8 mouse cellular contexts compared by ENCODE assay signal in the genomic region with DNA sequence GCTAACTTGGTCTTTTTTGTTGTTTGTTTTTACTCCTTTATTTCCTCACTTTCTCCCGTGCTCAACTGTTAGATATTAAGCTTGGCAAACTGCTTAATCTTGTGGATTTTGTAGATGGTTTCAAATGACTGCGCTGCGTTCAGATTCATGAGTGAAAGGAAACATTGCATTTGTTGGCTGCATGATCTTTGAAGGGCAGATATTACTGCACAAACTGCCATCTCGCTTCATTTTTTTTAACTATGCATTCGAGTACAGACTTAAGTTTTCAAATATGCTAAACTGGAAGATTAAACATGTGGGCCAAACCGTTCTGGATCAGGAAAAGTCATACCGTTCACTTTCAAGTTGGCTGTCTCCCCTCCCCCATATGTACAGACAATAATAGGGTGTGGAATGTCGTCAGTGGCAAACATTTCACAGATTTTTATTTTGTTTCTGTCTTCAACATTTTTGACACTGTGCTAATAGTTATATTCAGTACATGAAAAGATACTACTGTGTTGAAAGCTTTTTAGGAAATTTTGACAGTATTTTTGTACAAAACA. TPM values are rescaled to one million over a fixed set of nuclear protein-coding genes. Genes with fewer than 3 reads are reported as not detected.
A peak's percentile ranks its signal among the peaks of the same experiment; 100 is the strongest.
DNase-seq lines count a peak whose midpoint lies in the region; ATAC-seq and TF ChIP-seq lines count a peak whose summit lies in the region.

No protein-coding gene starts in this region.

- H3K27me3 ChIP-seq in kidney, adult 2 months (replicated peaks; ENCODE audit: control insufficient read depth, insufficient read depth, low read length): no peaks in the 10 kb centered on the region
- no peaks in the 10 kb centered on the region for H3K27me3 ChIP-seq in Patski
- H3K27me3 ChIP-seq in heart, embryonic 12.5 days (replicated peaks): no peaks in the 10 kb centered on the region
- no peaks in the 10 kb centered on the region for H3K27me3 ChIP-seq in liver, embryonic 15.5 days

- WGBS in kidney, adult 2 months: 15% methylated on average over 8 of the region's 8 CpGs
- 12% methylated on average over 8 of the region's 8 CpGs for WGBS in heart, embryonic 12.5 days
- 29% methylated on average over 8 of the region's 8 CpGs for WGBS in liver, embryonic 15.5 days (ENCODE audit: insufficient replicate concordance)

- H3K9ac ChIP-seq in heart, embryonic 12.5 days: no peak overlapping the region
- H3K9ac ChIP-seq in liver, embryonic 15.5 days: no peak overlapping the region

- peak overlapping the region; percentile 84 for H3K4me2 ChIP-seq in heart, embryonic 12.5 days
- peak overlapping the region; percentile 98 for H3K4me2 ChIP-seq in liver, embryonic 15.5 days

- POLR2A ChIA-PET in Patski (lab: Charles Lee): interaction anchor here (0.5 to 0.7 kb wide), 3 partner anchors 176 to 968 kb away, joined by 3 to 5 read pairs (median 3); no protein-coding TSS in a partner anchor

- no peak for TF ChIP-seq CTCF in kidney, adult 2 months (conservative IDR thresholded peaks at IDR 0.05; ENCODE audit: insufficient read depth, insufficient read length, low read depth, low read length)
- no peak for TF ChIP-seq CTCF in Patski (IDR thresholded peaks at IDR 0.05)

- H3K27ac ChIP-seq in kidney, adult 2 months (ENCODE audit: insufficient read depth, low read depth, low read length): peak overlapping the region; percentile 57
- H3K27ac ChIP-seq in heart, embryonic 12.5 days (ENCODE audit: poor library complexity, severe bottlenecking): peak overlapping the region; percentile 28; the same call in 1 of the 2 replicates
- no peak overlapping the region for H3K27ac ChIP-seq in liver, embryonic 15.5 days (replicated peaks)

- H3K4me1 ChIP-seq in kidney, adult 2 months (ENCODE audit: control insufficient read depth, insufficient read depth, low read length): peaks cover 11% of the 10 kb centered on the region; the same call in 1 of the 2 replicates
- peaks cover 33% of the 10 kb centered on the region for H3K4me1 ChIP-seq in heart, embryonic 12.5 days (replicated peaks)
- H3K4me1 ChIP-seq in liver, embryonic 15.5 days (replicated peaks): peaks cover 67% of the 10 kb centered on the region

- peak overlapping the region; percentile 13; the same call in 1 of the 2 replicates for H3K4me3 ChIP-seq in kidney, adult 2 months (ENCODE audit: insufficient read depth, low read depth, low read length)
- H3K4me3 ChIP-seq in heart, embryonic 12.5 days: peak overlapping the region; percentile 88
- H3K4me3 ChIP-seq in liver, embryonic 15.5 days (replicated peaks): peak overlapping the region; percentile 87

- peaks cover 6% of the 10 kb centered on the region; the same call in 1 of the 2 replicates for H3K36me3 ChIP-seq in kidney, adult 2 months (ENCODE audit: control insufficient read depth, insufficient read depth, low read length)
- H3K36me3 ChIP-seq in heart, embryonic 12.5 days: no peaks in the 10 kb centered on the region; the same call in 1 of the 2 replicates
- no peaks in the 10 kb centered on the region for H3K36me3 ChIP-seq in liver, embryonic 15.5 days (replicated peaks)

- ATAC-seq in Patski: no peak
- no peak for ATAC-seq in heart, embryonic 12.5 days (ENCODE audit: insufficient number of reproducible peaks, low FRiP score)
- ATAC-seq in liver, embryonic 15.5 days (ENCODE audit: insufficient read depth): no peak

- no peak for TF ChIP-seq POLR2A in kidney, adult 2 months (IDR thresholded peaks at IDR 0.05; ENCODE audit: low read depth, low read length)

- in situ Hi-C loops in Patski (cut with MboI; ENCODE audit: low pct_unique_long_range_greater_than_20kb): loop anchor here (10.0 kb wide), 4 partner anchors 550 to 1220 kb away; no protein-coding TSS in a partner anchor

- CTCF ChIA-PET in Patski (lab: Charles Lee): no interaction called here

- H3K9me3 ChIP-seq in heart, embryonic 12.5 days (replicated peaks): no peaks in the 10 kb centered on the region
- no peaks in the 10 kb centered on the region for H3K9me3 ChIP-seq in liver, embryonic 15.5 days (replicated peaks)

- DNase-seq in kidney, adult 2 months: peak; percentile 40
- no peak for DNase-seq in kidney, adult 11 months
- peak; percentile 12 for DNase-seq in Patski (ENCODE audit: low read depth, low spot score)
- no peak for DNase-seq in thymus, adult 18-20 months
- DNase-seq in ovary, postnatal 10 days (ENCODE audit: low spot score): no peak
- no peak for DNase-seq in adrenal gland, postnatal 4 days (ENCODE audit: low spot score in 2 of 2)

RNA-seq across cellular contexts. Expression of gene Cited2, which starts 2.1 kb away (rescaled TPM):
- polyA plus RNA-seq in kidney, adult 2 months (2012; rRNA removed): 70.7 and 80.9 TPM in 2 replicates
- 163 TPM for polyA plus RNA-seq in Patski (2021)
- 48.5 and 49.6 TPM in 2 replicates for polyA plus RNA-seq in heart, embryonic 12.5 days (2016; fragmentation: Nextera tagmentation; extraction: Ambion mirVana)
- 17.4 TPM in 2 replicates for polyA plus RNA-seq in liver, embryonic 15.5 days (2015; fragmentation: Nextera tagmentation; extraction: Ambion mirVana)
- 100 to 1,000 TPM; 145 to 155 TPM for total RNA-seq in adrenal gland, postnatal 4 days (2021)

Comparison
In these comparisons a context has a peak if more than half of its experiments do, and no peak if none do; other contexts are left out.
1. DNase-seq: peak in kidney, adult 2 months (single experiment) and Patski (single experiment); none in kidney, adult 11 months (single experiment), thymus, adult 18-20 months (0 of 2), ovary, postnatal 10 days (single experiment) and adrenal gland, postnatal 4 days (0 of 2).
2. H3K4me3 ChIP-seq: peak in every context shown above with its lines; median percentile 88 in heart, embryonic 12.5 days; 87 in liver, embryonic 15.5 days; 13 in kidney, adult 2 months.